Mouse (Mus musculus) kidney, adult 2 months (tissue): Measurements from ENCODE around the gene Nelfe. TPM values are rescaled to one million over a fixed set of nuclear protein-coding genes. Genes with fewer than 3 reads are reported as not detected.
A peak's percentile ranks its signal among the peaks of the same experiment; 100 is the strongest.

ENCODE experiments used
- DNase-seq: peaks from one replicate; pipeline ENCODE4 v3.0.0; 2021
- H3K27ac ChIP-seq: fragments of 200-500 bp; 2 replicates; pipeline ENCODE4 v1.5.1; 2012; ENCODE audit warnings: low read depth, low read length, control low read depth, inconsistent platforms; ENCODE audit not compliant: insufficient read depth
- H3K27me3 ChIP-seq: fragments of 200-500 bp; replicated peaks from 2 replicates; pipeline ENCODE4 v1.6.1; 2012; ENCODE audit warnings: mild to moderate bottlenecking, moderate library complexity, low read length, inconsistent platforms; ENCODE audit not compliant: control insufficient read depth, insufficient read depth
- H3K36me3 ChIP-seq: fragments of 200-500 bp; 2 replicates; pipeline ENCODE4 v1.6.1; 2012; ENCODE audit warnings: mild to moderate bottlenecking, moderate library complexity, low read length, inconsistent platforms; ENCODE audit not compliant: control insufficient read depth, insufficient read depth
- H3K4me1 ChIP-seq: fragments of 200-500 bp; 2 replicates; pipeline ENCODE4 v1.6.1; 2011; ENCODE audit warnings: low read length; ENCODE audit not compliant: control insufficient read depth, insufficient read depth
- H3K4me3 ChIP-seq: fragments of 200-500 bp; 2 replicates; pipeline ENCODE4 v1.5.1; 2011; ENCODE audit warnings: mild to moderate bottlenecking, low read depth, low read length, control low read depth; ENCODE audit not compliant: insufficient read depth
- CTCF ChIP-seq: fragments of 200-500 bp; conservative IDR thresholded peaks from 2 replicates; pipeline ENCODE4 v1.5.1; 2011; ENCODE audit warnings: low read depth, mild to moderate bottlenecking, control low read depth, low read length, moderate library complexity, mixed read lengths; ENCODE audit not compliant: insufficient read depth, insufficient read length
- POLR2A ChIP-seq: fragments of 200-500 bp; IDR thresholded peaks from one replicate; pipeline ENCODE4 v1.6.1; 2011; ENCODE audit warnings: low read depth, low read length, control low read depth
- WGBS: fragments of 180-500 bp; shearing (Covaris S2); methylation state at CpG from one replicate; pipeline ENCODE4 v1.1.7; 2018; 5-methylcytosine and 5-hydroxymethylcytosine counted together
- polyA plus RNA-seq: library from polyadenylated mRNA; depleted of rRNA; stranded (reverse); fragments of >200 nt; gene quantifications from 2 replicates; pipeline ENCODE4 v1.2.3, GENCODE M21; 2012

Gene Nelfe
- polyA plus RNA-seq, 1 experiment, result 26.2 TPM

DNA sequence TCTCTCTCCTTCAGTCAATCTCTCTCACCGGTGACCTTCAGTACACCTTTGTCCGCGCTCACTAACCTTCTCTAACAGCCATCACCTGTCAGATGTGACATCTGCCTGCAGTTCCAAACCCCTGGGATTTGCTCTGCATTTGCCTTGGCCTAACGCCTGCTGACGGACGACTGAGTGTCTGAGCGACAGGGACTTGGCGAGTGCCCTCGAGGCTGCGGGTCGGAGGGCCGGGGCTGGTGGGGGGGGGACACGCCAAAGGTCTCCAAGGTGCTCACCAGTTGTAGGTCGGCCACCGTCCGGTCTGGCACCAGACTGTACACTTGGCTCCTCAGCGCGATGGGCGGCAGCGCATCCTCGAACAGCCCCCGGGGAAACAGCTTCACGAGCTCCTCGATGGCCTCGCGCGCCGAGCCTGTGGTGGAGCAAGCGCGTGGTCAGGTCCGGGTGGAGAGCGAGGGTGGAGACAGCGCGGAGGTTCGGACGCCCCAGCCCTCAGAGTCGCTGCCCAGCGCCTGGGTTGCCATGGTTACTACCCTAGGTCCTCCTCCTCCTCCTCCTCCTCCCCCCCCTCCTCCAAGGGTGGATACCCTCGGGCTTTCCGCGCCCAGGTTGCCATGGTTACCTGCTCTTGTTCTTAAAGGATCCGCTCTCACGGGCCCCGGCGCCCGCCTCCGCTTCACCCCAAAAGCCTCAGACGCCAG is 13.9 kb upstream of the Nelfe start:
- Histone ChIP-seq H3K4me1 (peaks cover 10% of the 10 kb centered on the region), H3K27ac (0 out of 2 replicates have a peak overlapping the region, but pooled peaks have one; percentile 19), H3K36me3 (no peaks in the 10 kb centered on the region; the same call in 1 of the 2 replicates), H3K4me3 (peak overlapping the region; percentile 73), H3K27me3 (no peaks in the 10 kb centered on the region)
- no peak for TF ChIP-seq POLR2A
- TF ChIP-seq CTCF, result no peak
- DNase-seq, result no peak
- WGBS, result 3% methylated on average over 48 of the region's 48 CpGs

DNA sequence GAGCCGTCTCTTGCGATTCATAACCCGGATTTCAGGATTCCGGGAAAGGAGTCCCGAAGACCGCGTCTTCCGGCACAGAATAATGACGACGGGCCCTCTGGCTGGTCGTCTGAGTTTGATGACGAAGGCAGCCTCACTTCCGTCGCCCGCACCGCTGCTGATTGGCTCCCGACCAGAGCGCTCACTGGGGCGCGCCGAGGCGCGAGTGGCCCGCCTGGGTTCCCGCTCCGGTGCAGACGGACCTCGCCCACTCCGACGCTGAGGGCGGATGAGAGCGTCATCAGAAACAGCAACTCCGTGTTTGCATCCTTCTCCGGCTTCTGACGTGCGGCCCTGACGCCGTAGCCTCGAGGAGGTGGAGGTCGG is 13.4 kb upstream of the Nelfe start, which contains the start of the genes Stk19 and Dxo:
Gene Stk19 (minus strand): TSS at position 90 of the 366 bp plus-strand sequence.
Gene Dxo (plus strand): TSS at position 164 of the 366 bp plus-strand sequence.
- Histone ChIP-seq H3K4me3 (peak within 1 kb of the TSS; percentile 73), H3K4me1 (peaks cover 10% of the 10 kb centered on the region), H3K27ac (peak within 1 kb of the TSS; percentile 24), H3K27me3 (no peaks in the 10 kb centered on the region), H3K36me3 (no peaks in the 10 kb centered on the region; the same call in 1 of the 2 replicates)
- WGBS, result under 1% methylated on average over 40 of the region's 40 CpGs
- DNase-seq, result peak; percentile 98
- TF ChIP-seq CTCF, result no peak
- TF ChIP-seq POLR2A, result peak; percentile 71

DNA sequence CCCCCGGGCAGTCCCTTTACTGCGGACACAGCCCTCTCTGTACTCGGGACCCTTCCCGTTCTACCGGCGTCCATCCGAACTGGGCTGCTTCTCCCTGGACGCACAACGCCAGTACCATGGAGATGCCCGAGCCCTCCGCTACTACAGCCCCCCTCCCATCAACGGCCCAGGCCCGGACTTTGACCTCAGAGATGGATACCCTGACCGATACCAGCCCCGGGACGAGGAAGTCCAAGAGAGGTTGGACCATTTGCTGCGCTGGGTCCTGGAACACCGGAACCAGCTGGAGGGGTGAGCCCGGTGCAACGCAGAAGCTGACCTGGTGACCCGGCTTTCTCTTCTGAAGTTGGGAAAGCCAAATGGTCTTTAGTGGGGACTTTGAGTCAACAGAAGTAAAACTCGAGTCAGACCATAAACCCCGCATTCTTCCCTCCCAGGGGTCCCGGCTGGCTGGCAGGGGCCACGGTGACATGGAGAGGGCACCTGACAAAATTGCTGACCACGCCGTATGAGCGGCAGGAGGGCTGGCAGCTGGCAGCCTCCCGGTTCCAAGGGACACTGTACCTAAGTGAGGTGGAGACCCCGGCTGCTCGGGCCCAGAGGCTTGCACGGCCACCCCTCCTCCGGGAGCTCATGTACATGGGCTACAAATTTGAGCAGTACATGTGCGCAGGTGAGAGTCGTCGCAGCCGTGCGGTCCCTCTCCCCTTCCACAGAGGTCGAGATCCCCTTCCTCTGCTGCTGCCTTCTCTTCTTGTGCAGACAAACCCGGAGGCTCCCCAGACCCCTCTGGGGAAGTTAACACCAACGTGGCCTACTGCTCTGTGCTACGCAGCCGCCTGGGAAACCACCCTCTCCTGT is 12.5 kb upstream of the Nelfe start:
- Histone ChIP-seq H3K36me3 (no peaks in the 10 kb centered on the region; the same call in 1 of the 2 replicates), H3K4me3 (peak overlapping the region; percentile 73), H3K27me3 (no peaks in the 10 kb centered on the region), H3K4me1 (peaks cover 10% of the 10 kb centered on the region), H3K27ac (no peak overlapping the region; the same call in 1 of the 2 replicates)
- no peak for TF ChIP-seq CTCF
- TF ChIP-seq POLR2A, result no peak
- peak; percentile 43 for DNase-seq
- 19% methylated on average over 43 of the region's 43 CpGs for WGBS

DNA sequence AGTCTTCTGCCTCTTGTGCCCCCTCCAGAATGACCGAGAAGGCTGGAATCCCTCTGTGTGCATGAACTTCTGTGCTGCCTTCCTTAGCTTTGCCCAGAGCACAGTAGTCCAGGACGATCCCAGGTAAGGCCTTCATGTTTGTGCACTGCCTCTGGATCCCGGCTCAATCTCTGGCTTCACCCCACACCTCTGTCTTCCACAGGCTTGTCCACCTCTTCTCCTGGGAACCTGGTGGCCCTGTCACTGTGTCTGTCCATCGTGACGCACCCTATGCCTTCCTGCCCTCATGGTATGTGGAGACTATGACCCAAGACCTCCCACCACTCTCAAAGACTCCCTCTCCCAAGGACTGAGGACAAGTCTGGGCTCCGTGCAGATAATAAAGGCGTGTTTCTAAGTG is 11.4 kb upstream of the Nelfe start:
- no peak for TF ChIP-seq POLR2A
- no peak for TF ChIP-seq CTCF
- Histone ChIP-seq H3K27ac (no peak overlapping the region), H3K4me3 (no peak overlapping the region), H3K27me3 (no peaks in the 10 kb centered on the region), H3K4me1 (peaks cover 10% of the 10 kb centered on the region), H3K36me3 (no peaks in the 10 kb centered on the region; the same call in 1 of the 2 replicates)
- 89% methylated on average over 7 of the region's 7 CpGs for WGBS
- DNase-seq, result no peak

DNA sequence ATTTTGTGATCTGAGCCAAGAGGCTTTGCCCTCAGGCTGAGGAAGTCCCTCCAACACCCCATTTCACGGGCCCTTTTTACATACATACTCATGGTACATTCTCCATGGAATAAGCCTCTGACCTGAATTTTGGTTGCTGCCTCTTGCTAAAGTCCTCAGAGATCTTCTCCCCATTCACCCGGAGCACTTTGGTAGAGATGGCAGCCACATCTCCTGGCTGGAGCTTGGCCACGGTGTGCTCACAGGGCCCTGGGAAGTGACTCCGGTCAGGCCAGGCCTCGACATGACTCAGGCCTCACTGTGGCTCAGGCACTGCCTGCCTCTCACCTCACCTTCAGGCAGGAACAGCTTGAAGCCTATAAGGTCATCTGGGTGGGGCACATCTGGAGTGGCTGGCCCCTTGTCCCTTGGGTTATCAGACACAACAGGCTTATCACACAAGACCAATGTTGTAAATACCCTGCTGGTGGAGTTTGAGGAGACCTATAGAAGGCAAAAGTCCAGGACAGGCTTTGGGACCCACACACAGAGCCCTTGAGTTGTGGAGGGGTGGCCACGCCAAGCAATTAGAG is 9.4 kb upstream of the Nelfe start:
- 86% methylated on average over 6 of the region's 6 CpGs for WGBS
- no peaks in the 10 kb centered on the region for H3K36me3 ChIP-seq
- no peak for TF ChIP-seq POLR2A
- no peak for TF ChIP-seq CTCF
- no peak overlapping the region for H3K27ac ChIP-seq
- H3K4me1 ChIP-seq, result peaks cover 9% of the 10 kb centered on the region
- DNase-seq, result no peak
- H3K27me3 ChIP-seq, result no peaks in the 10 kb centered on the region
- H3K4me3 ChIP-seq, result no peak overlapping the region

DNA sequence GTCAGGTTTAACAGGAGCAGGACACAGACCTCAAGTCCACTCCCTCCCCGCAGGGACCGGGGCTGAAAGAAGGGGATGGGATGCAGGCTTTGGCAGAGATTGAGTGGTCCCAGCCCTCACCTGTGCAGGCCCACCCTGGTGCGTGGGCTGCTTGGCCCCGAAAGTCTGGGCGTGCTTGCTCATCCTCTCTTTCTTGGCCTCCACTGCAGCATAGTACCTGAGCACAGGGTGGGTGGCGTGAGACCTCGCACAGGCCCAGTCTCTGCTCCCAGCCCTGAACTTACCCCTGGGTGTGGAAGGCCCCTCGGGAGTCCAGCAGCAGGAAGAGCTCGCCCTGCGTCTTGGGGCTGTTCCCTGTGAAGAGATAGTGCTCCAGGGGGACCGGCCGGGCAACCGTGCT is 5.3 kb upstream of the Nelfe start:
- DNase-seq, result no peak
- no peaks in the 10 kb centered on the region for H3K36me3 ChIP-seq
- TF ChIP-seq POLR2A (no peak), CTCF (no peak)
- no peak overlapping the region for H3K4me3 ChIP-seq
- H3K27me3 ChIP-seq, result no peaks in the 10 kb centered on the region
- no peak overlapping the region for H3K27ac ChIP-seq
- H3K4me1 ChIP-seq, result peaks cover 3% of the 10 kb centered on the region; the same call in 1 of the 2 replicates
- WGBS, result 94% methylated on average over 13 of the region's 13 CpGs
